Mouse (Mus musculus) MEL (cell line): ENCODE results near the gene Gm5930. TPM values are rescaled to one million over a fixed set of nuclear protein-coding genes. Genes with fewer than 3 reads are reported as not detected.
"Not testable (repeated sequence)": the region's sequence is repeated elsewhere in the genome, so short reads cannot be mapped to it uniquely, and the experiment has no call there.

ENCODE experiments used
- DNase-seq: peaks from one replicate; pipeline ENCODE4 v3.0.0; 2011; ENCODE audit warnings: low read depth, low spot score
- H3K27ac ChIP-seq: 2 replicates; pipeline ENCODE4 v1.5.1; 2012; ENCODE audit warnings: low read depth, mild to moderate bottlenecking, control low read depth, low read length, moderate library complexity; ENCODE audit not compliant: control insufficient read depth
- H3K27me3 ChIP-seq, 2 experiments: fragments of 150-350 bp in 1 of 2; sonication (generic) in 1 of 2; 2 replicates each; pipeline ENCODE4 v1.6.1; 2012; ENCODE audit warnings: low read length in 2 of 2, mild to moderate bottlenecking in 2 of 2, improper control_type of control experiment in 1 of 2, moderate library complexity in 1 of 2; ENCODE audit not compliant: insufficient read depth in 2 of 2, control insufficient read depth in 1 of 2
- H3K36me3 ChIP-seq, 2 experiments: 2 replicates each; pipeline ENCODE4 v1.6.1; 2012 to 2014; ENCODE audit warnings: low read length in 2 of 2, improper control_type of control experiment in 1 of 2, inconsistent platforms in 1 of 2, mild to moderate bottlenecking in 1 of 2; ENCODE audit not compliant: insufficient read depth in 2 of 2, control insufficient read depth in 1 of 2
- H3K4me1 ChIP-seq, 2 experiments: fragments of 150-350 bp in 1 of 2; sonication (generic) in 1 of 2; 2 replicates each; pipeline ENCODE4 v1.6.1; 2012; ENCODE audit warnings: low read length in 2 of 2, improper control_type of control experiment in 1 of 2, mild to moderate bottlenecking in 1 of 2; ENCODE audit not compliant: insufficient read depth in 2 of 2, control insufficient read depth in 1 of 2
- H3K4me3 ChIP-seq, 2 experiments: fragments of 150-350 bp in 1 of 2; sonication (generic) in 1 of 2; 2 replicates each; pipeline ENCODE4 v1.5.1; 2012; ENCODE audit warnings: low read depth in 2 of 2, low read length in 2 of 2, mild to moderate bottlenecking in 2 of 2, moderate library complexity in 2 of 2, control low read depth in 1 of 2, improper control_type of control experiment in 1 of 2; ENCODE audit not compliant: control insufficient read depth in 1 of 2, insufficient read depth in 1 of 2
- H3K79me2 ChIP-seq: 2 replicates; pipeline ENCODE4 v1.6.1; 2012; ENCODE audit warnings: mild to moderate bottlenecking, low read length, moderate library complexity; ENCODE audit not compliant: control insufficient read depth, poor library complexity, insufficient read depth
- H3K9ac ChIP-seq: 2 replicates; pipeline ENCODE4 v1.6.1; 2012; ENCODE audit warnings: low read depth, mild to moderate bottlenecking, control low read depth, low read length, moderate library complexity; ENCODE audit not compliant: control insufficient read depth, poor library complexity, severe bottlenecking
- H3K9me3 ChIP-seq: fragments of 150-350 bp; sonication (generic); replicated peaks from 2 replicates; pipeline ENCODE4 v1.6.1; 2012; ENCODE audit warnings: mild to moderate bottlenecking, low read length, improper control_type of control experiment, moderate library complexity; ENCODE audit not compliant: insufficient read depth
- polyA plus RNA-seq, 2 experiments: library from polyadenylated mRNA; stranded (reverse) in 1 of 2; unstranded in 1 of 2; fragments of >175 nt in 1 of 2; fragments of >200 nt in 1 of 2; gene quantifications; 2 replicates each; pipeline versions ENCODE4 v1.2.1 to v1.2.4; 2012; ENCODE audit warnings: low replicate concordance in 2 of 2, low read depth in 1 of 2; ENCODE audit not compliant: insufficient read length in 2 of 2, insufficient read depth in 1 of 2, missing spikeins in 1 of 2
- total RNA-seq: library from RNA; depleted of rRNA; stranded (reverse); fragments of 300-350 nt; gene quantifications from 2 replicates; pipeline ENCODE4 v1.2.3, GENCODE M21; 2012; rRNA removed

Gm5930 gene
- total RNA-seq (not detected in 2 replicates), polyA plus RNA-seq (not detected)

GRCm38 (mm10) chr14:44338484-44338883, at the start of gene Gm5930:
Gm5930 (minus strand) TSS chr14:44338584.
- H3K4me1 ChIP-seq, H3K36me3 ChIP-seq, H3K79me2 ChIP-seq, H3K4me3 ChIP-seq, H3K27ac ChIP-seq, H3K9ac ChIP-seq, H3K9me3 ChIP-seq, DNase-seq, H3K27me3 ChIP-seq: not testable (repeated sequence)

- not testable (repeated sequence) for H3K27me3 ChIP-seq, DNase-seq, H3K9me3 ChIP-seq, H3K4me3 ChIP-seq, H3K36me3 ChIP-seq, H3K27ac ChIP-seq, H3K4me1 ChIP-seq, H3K79me2 ChIP-seq, H3K9ac ChIP-seq
Measured at GRCm38 (mm10) chr14:44384233-44384632, 45.8 kb upstream of the Gm5930 start.

DNA sequence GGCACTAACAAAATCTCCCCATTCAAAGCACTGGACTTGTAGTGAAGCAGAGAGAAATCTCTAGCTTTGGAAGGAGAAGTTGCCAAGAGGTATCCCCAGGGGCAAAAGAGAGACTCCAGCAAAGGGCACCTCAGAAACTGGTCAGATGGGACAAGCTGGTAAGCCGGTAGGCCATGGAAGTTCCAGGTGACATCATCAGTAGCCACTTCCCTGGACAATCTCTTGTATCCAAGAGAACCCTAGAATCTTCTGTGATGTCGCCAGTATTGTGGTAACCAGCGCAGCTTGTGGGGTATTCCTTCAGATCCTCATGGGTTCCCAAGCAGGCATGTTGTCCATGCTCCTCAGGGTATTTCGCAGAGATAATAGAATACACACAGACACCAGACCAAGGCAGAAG, 26.7 kb upstream of the Gm5930 start, which contains the start of gene Gm8229:
Gene Gm8229 (plus strand): TSS at position 301 of the 400 bp plus-strand sequence.
- not testable (repeated sequence) for H3K9ac ChIP-seq, H3K27ac ChIP-seq, H3K79me2 ChIP-seq, H3K27me3 ChIP-seq, H3K4me3 ChIP-seq, DNase-seq, H3K9me3 ChIP-seq, H3K4me1 ChIP-seq, H3K36me3 ChIP-seq

DNA sequence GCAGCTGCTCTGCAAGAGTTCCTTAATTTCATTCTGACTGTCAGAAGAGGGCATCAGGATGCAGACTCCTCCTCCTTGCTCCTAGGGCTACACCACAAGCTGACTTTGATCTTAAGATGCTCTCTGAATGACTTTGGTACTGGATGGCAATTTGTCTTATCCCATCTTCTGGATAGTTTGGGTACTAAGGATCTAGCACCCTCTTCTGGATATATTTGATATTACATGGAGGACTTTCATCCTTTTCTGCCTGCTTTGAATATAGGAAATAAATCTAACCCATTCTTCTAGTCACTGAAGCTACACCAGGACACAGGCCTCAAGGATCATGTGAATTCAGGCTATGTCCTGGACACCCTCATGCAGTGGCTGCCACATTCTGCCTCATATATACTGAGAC, 23.9 kb upstream of the Gm5930 start:
- not testable (repeated sequence) for H3K4me3 ChIP-seq, H3K36me3 ChIP-seq, H3K9me3 ChIP-seq, H3K27ac ChIP-seq, H3K4me1 ChIP-seq, H3K79me2 ChIP-seq, H3K9ac ChIP-seq, H3K27me3 ChIP-seq, DNase-seq

DNA sequence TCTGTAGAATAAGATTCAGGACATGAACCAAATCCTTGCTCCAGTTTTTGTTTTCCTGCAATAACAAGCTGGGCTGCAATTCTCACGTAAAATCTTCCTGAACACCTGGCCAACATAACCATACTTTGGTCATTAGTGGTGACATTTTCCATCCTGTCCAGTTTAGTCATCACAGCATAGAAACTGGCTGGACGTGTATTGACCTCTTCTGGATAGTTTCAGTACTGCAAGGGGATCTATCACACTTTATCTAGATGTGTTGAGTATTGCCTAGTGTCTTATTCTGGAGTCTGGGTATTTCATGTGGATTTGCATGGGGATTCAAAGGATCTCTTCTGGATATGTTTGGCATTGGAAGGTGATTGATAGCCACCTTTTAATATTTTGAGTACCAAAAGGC, 23.0 kb upstream of the Gm5930 start:
- not testable (repeated sequence) for H3K27ac ChIP-seq, H3K9me3 ChIP-seq, DNase-seq, H3K4me3 ChIP-seq, H3K79me2 ChIP-seq, H3K36me3 ChIP-seq, H3K4me1 ChIP-seq, H3K27me3 ChIP-seq, H3K9ac ChIP-seq

- not testable (repeated sequence) for H3K4me3 ChIP-seq, H3K79me2 ChIP-seq, H3K9ac ChIP-seq, DNase-seq, H3K9me3 ChIP-seq, H3K36me3 ChIP-seq, H3K4me1 ChIP-seq, H3K27ac ChIP-seq, H3K27me3 ChIP-seq
Measured at GRCm38 (mm10) chr14:44312049-44312448, 26.3 kb downstream of the Gm5930 start.

DNA sequence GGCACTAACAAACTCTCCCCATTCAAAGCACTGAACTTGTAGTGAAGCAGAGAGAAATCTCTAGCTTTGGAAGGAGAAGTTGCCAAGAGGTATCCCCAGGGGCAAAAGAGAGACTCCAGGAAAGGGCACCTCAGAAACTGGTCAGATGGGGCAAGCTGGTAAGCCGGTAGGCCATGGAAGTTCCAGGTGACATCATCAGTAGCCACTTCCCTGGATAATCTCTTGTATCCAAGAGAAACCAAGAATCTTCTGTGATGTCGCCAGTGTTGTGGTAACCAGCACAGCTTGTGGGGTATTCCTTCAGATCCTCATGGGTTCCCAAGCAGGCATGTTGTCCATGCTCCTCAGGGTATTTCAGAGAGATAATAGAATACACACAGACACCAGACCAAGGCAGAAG, 53.1 kb downstream of the Gm5930 start, which contains the start of gene Gm8220:
Gene Gm8220 (plus strand): TSS at position 301 of the 400 bp plus-strand sequence.
- not testable (repeated sequence) for DNase-seq, H3K9me3 ChIP-seq, H3K36me3 ChIP-seq, H3K9ac ChIP-seq, H3K79me2 ChIP-seq, H3K4me3 ChIP-seq, H3K4me1 ChIP-seq, H3K27ac ChIP-seq, H3K27me3 ChIP-seq
